Mouse (Mus musculus) ES-E14 (cell line): ENCODE results near the gene Igf2bp3. TPM values are rescaled to one million over a fixed set of nuclear protein-coding genes. Genes with fewer than 3 reads are reported as not detected.

ENCODE experiments used
- DNase-seq: peaks from one replicate; pipeline ENCODE4 v3.0.0-alpha.2; 2013; ENCODE audit warnings: low read depth, low spot score
- H3K27ac ChIP-seq: 2 replicates; pipeline ENCODE4 v1.5.1; 2012; ENCODE audit warnings: low read depth, mild to moderate bottlenecking, low read length, moderate library complexity, mixed read lengths; ENCODE audit not compliant: poor library complexity, insufficient read depth, severe bottlenecking
- H3K36me3 ChIP-seq: 2 replicates; pipeline ENCODE4 v1.6.1; 2012; ENCODE audit warnings: mild to moderate bottlenecking, low read length, moderate library complexity, mixed read lengths; ENCODE audit not compliant: control insufficient read depth, poor library complexity, insufficient read depth, severe bottlenecking
- H3K4me1 ChIP-seq, 2 experiments: fragments of 150-350 bp in 1 of 2; sonication (generic) in 1 of 2; 2 replicates each; pipeline ENCODE4 v1.6.1; 2012; ENCODE audit warnings: low read length in 2 of 2, mild to moderate bottlenecking in 1 of 2, mixed read lengths in 1 of 2; ENCODE audit not compliant: control insufficient read depth in 2 of 2, insufficient read depth in 2 of 2, poor library complexity in 1 of 2
- H3K4me3 ChIP-seq, 2 experiments: fragments of 150-350 bp in 1 of 2; sonication (generic) in 1 of 2; 2 replicates each; pipeline ENCODE4 v1.5.1; 2012; ENCODE audit warnings: low read length in 2 of 2, low read depth in 1 of 2, mild to moderate bottlenecking in 1 of 2, mixed read lengths in 1 of 2; ENCODE audit not compliant: insufficient read depth in 1 of 2, poor library complexity in 1 of 2, severe bottlenecking in 1 of 2
- H3K9ac ChIP-seq: 2 replicates; pipeline ENCODE4 v1.6.1; 2012; ENCODE audit warnings: low read depth, mild to moderate bottlenecking, low read length, mixed read lengths; ENCODE audit not compliant: poor library complexity, insufficient read depth, severe bottlenecking
- H3K9me3 ChIP-seq: fragments of 150-350 bp; sonication (generic); 2 replicates; pipeline ENCODE4 v1.6.1; 2012; ENCODE audit warnings: low read depth, mild to moderate bottlenecking, low read length; ENCODE audit not compliant: control insufficient read depth, insufficient read depth
- CHD2 ChIP-seq: IDR thresholded peaks from 2 replicates; pipeline ENCODE4 v1.6.1; 2014; ENCODE audit warnings: mild to moderate bottlenecking, low read depth, low read length, inconsistent platforms
- HCFC1 ChIP-seq: IDR thresholded peaks from 2 replicates; pipeline ENCODE4 v1.6.1; 2012; ENCODE audit warnings: low read length, inconsistent platforms, borderline replicate concordance; ENCODE audit not compliant: insufficient read depth
- MAFK ChIP-seq: IDR thresholded peaks from 2 replicates; pipeline ENCODE4 v1.6.1; 2014; ENCODE audit warnings: mild to moderate bottlenecking, low read depth, low read length, inconsistent platforms; ENCODE audit not compliant: insufficient read depth
- ZC3H11A ChIP-seq: IDR thresholded peaks from 2 replicates; pipeline ENCODE4 v1.6.1; 2012; ENCODE audit warnings: low read depth, mild to moderate bottlenecking, inconsistent platforms, low read length, borderline replicate concordance
- ZNF384 ChIP-seq: IDR thresholded peaks from 2 replicates; pipeline ENCODE4 v1.6.1; 2012; ENCODE audit warnings: low read depth, low read length, inconsistent platforms
- in situ Hi-C, 2 experiments: fragments of 600-800 bp; cut with MboI; formaldehyde crosslinking; loops; one replicate each; pipeline ENCODE4 v1.15.1; 2025; ENCODE audit warnings: low sequenced_read_pairs in 2 of 2, inconsistent platforms in 1 of 2; ENCODE audit not compliant: unreplicated experiment in 2 of 2
- total RNA-seq: library from RNA; depleted of rRNA; stranded (reverse); fragments of 300-350 nt; gene quantifications from 2 replicates; pipeline ENCODE4 v1.2.3, GENCODE M21; 2012

The Igf2bp3 gene
- total RNA-seq, 1 experiment = 32.8 TPM

GRCm38 (mm10) chr6:49251199-49251598, 36.4 kb upstream of the Igf2bp3 start:
- Histone ChIP-seq H3K36me3 (peaks cover 22% of the 10 kb centered on the region), H3K27ac (no peak overlapping the region), H3K9ac (no peak overlapping the region), H3K4me3 (no peak overlapping the region), H3K9me3 (no peaks in the 10 kb centered on the region), H3K4me1 (peaks cover 0 to 5% of the 10 kb centered on the region in 2 experiments; a peak in 1 of 4 replicates)
- DNase-seq = no peak
- TF ChIP-seq ZNF384 = no peak
- TF ChIP-seq CHD2 = no peak
- no peak for TF ChIP-seq MAFK
- no peak for TF ChIP-seq HCFC1
- no peak for TF ChIP-seq ZC3H11A
- in situ Hi-C loops = no loop called here

- TF ChIP-seq MAFK = no peak
- TF ChIP-seq ZC3H11A = 0 out of 2 replicates have a peak, but pooled peaks have one; percentile 4
- no peak for TF ChIP-seq CHD2
- no peak for TF ChIP-seq ZNF384
- no peak for TF ChIP-seq HCFC1
- H3K9ac ChIP-seq = no peak overlapping the region
- no peak for DNase-seq
- H3K9me3 ChIP-seq = no peaks in the 10 kb centered on the region
- in situ Hi-C loops = loop anchor here in 1 of 2 experiments (10.0 kb wide), 1 partner anchor 108 kb away; no protein-coding TSS in a partner anchor
- H3K4me3 ChIP-seq = no peak overlapping the region
- peaks cover 40% of the 10 kb centered on the region for H3K36me3 ChIP-seq
- H3K27ac ChIP-seq = no peak overlapping the region
- H3K4me1 ChIP-seq = no peaks in the 10 kb centered on the region
These were observed 32.5 kb upstream of the Igf2bp3 start for GRCm38 (mm10) chr6:49247246-49247645.

- no peak overlapping the region for H3K4me3 ChIP-seq
- H3K9me3 ChIP-seq = no peaks in the 10 kb centered on the region
- H3K4me1 ChIP-seq = peaks cover 0 to 3% of the 10 kb centered on the region in 2 experiments; a peak in 2 of 4 replicates
- in situ Hi-C loops = loop anchor here in 1 of 2 experiments (10.0 kb wide), 1 partner anchor 112 kb away; no protein-coding TSS in a partner anchor
- no peak for DNase-seq
- no peak overlapping the region for H3K9ac ChIP-seq
- no peak overlapping the region for H3K27ac ChIP-seq
- TF ChIP-seq ZC3H11A (no peak), CHD2 (no peak), HCFC1 (no peak), ZNF384 (no peak), MAFK (no peak)
- H3K36me3 ChIP-seq = peaks cover 27% of the 10 kb centered on the region
These were observed 27.6 kb upstream of the Igf2bp3 start for GRCm38 (mm10) chr6:49242331-49242730.

DNA sequence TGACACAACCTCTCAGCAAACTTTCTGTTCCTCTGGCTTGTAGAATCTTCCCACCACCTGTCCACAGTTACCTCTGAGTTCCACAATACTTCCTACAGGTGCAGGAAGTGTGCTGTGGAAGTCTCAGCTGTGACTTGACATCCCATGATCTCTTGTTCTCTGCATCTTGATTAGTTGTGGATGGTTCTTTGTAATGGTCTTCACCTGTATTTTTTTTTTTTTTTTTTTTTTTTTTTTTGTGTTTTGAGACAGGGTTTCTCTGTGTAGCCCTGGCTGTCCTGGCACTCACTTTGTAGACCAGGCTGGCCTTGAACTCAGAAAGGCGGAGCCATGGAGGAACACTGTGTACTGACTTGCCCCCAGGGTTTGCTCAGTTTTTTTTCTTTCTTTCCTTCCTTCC, 26.8 kb upstream of the Igf2bp3 start:
- H3K4me3 ChIP-seq = no peak overlapping the region
- no peak for DNase-seq
- TF ChIP-seq CHD2 (no peak), ZNF384 (peak; percentile 71)
- peaks cover 0 to 3% of the 10 kb centered on the region in 2 experiments; a peak in 2 of 4 replicates for H3K4me1 ChIP-seq
- H3K9me3 ChIP-seq = no peaks in the 10 kb centered on the region
- H3K9ac ChIP-seq = no peak overlapping the region
- peaks cover 25% of the 10 kb centered on the region for H3K36me3 ChIP-seq
- H3K27ac ChIP-seq = no peak overlapping the region
- in situ Hi-C loops = loop anchor here in 1 of 2 experiments (10.0 kb wide), 1 partner anchor 113 kb away; no protein-coding TSS in a partner anchor

- Histone ChIP-seq H3K36me3 (no peaks in the 10 kb centered on the region), H3K4me1 (peaks cover 0 to 3% of the 10 kb centered on the region in 2 experiments; a peak in 1 of 4 replicates), H3K4me3 (no peak overlapping the region), H3K9me3 (no peaks in the 10 kb centered on the region), H3K27ac (no peak overlapping the region), H3K9ac (no peak overlapping the region)
- in situ Hi-C loops = no loop called here
- DNase-seq = peak; percentile 98
- TF ChIP-seq MAFK = no peak
- TF ChIP-seq CHD2 = no peak
- no peak for TF ChIP-seq HCFC1
- no peak for TF ChIP-seq ZNF384
- TF ChIP-seq ZC3H11A = no peak
These were observed 21.6 kb upstream of the Igf2bp3 start for GRCm38 (mm10) chr6:49236331-49236730.
